Mouse (Mus musculus) embryonic fibroblast, embryonic 13.5 days (primary cell): Measurements from ENCODE around the gene Acot7. TPM values are rescaled to one million over a fixed set of nuclear protein-coding genes. Genes with fewer than 3 reads are reported as not detected.

Experiments
- H3K27ac ChIP-seq: 2 replicates; pipeline ENCODE4 v1.5.1; 2012; ENCODE audit warnings: low read length, control low read depth, inconsistent platforms; ENCODE audit not compliant: insufficient read depth
- H3K4me1 ChIP-seq: 2 replicates; pipeline ENCODE4 v1.6.1; 2011; ENCODE audit warnings: low read length; ENCODE audit not compliant: control insufficient read depth, insufficient read depth
- H3K4me3 ChIP-seq: 2 replicates; pipeline ENCODE4 v1.5.1; 2011; ENCODE audit warnings: mild to moderate bottlenecking, control low read depth, low read length; ENCODE audit not compliant: insufficient read depth
- CTCF ChIP-seq: IDR thresholded peaks from 2 replicates; pipeline ENCODE4 v1.5.1; 2011; ENCODE audit warnings: mild to moderate bottlenecking, control low read depth, low read length, moderate library complexity, borderline replicate concordance; ENCODE audit not compliant: insufficient read depth
- POLR2A ChIP-seq: IDR thresholded peaks from 2 replicates; pipeline ENCODE4 v1.6.1; 2011; ENCODE audit warnings: low read depth, mild to moderate bottlenecking, control low read depth, low read length, moderate library complexity
- polyA plus RNA-seq: library from polyadenylated mRNA; stranded (reverse); fragments of >200 nt; gene quantifications from 2 replicates; pipeline ENCODE4 v1.2.4, GENCODE M21; 2011; ENCODE audit warnings: low read depth; ENCODE audit not compliant: missing spikeins, insufficient read length

Acot7 gene
- polyA plus RNA-seq, 1 experiment, result 79.9 TPM

DNA sequence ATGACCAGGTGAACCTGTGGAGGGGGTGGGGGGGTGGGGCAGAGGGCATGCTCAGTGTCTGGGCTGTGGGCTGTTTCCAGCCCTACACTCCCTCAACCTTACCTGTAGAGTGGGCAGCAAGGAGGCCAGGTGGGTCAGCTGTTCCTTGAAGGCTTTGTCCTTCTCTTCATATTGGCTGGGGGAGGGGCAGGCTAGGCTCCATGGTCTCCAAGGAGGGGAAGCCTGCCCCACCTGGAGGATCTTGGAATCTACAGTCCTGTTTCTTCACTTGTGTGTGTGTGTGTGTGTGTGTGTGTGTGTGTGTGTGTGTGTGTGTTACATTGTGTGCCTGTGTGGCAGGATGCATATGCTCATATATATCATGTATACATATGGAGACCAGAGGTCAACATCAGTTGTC lies 136.0 kb downstream of the Acot7 start:
- Histone ChIP-seq H3K27ac (no peak overlapping the region), H3K4me3 (no peak overlapping the region), H3K4me1 (no peaks in the 10 kb centered on the region)
- no peak for TF ChIP-seq POLR2A
- TF ChIP-seq CTCF, result no peak

DNA sequence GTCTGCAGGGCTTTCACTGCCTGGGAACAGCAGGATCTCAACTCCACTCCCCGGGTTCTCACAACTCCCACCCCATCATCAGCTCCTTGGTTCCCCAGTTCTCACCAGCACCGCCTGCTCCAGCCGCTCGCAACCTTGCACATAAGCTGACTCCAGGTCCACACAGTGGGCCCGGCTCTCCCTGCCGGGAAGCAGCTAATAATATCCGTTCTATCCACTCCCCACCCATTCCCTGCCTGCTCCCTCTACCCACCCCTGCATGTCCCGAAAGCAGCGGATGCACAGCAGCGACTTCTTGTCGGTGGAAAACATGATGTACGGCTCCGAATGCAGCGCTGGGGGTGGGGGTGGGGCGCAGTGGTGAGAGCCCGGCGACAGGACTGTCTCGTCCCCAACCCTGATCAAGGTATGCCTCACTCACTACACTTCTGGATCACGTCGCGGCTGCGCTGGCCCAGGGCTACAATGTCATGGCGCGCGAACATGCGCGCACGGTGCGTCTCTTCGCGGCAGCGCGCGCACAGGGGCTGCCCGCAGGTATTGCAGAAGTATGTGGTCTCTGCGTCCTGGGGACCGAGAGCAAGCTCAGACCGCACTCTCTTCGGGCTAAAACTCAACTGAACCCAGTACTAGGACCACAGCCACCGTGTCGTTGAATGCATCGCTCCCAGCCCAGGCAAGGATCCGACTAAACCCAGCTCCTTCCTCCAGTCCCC lies 137.7 kb downstream of the Acot7 start:
- no peaks in the 10 kb centered on the region for H3K4me1 ChIP-seq
- H3K4me3 ChIP-seq, result no peak overlapping the region
- no peak for TF ChIP-seq POLR2A
- no peak for TF ChIP-seq CTCF
- H3K27ac ChIP-seq, result no peak overlapping the region

DNA sequence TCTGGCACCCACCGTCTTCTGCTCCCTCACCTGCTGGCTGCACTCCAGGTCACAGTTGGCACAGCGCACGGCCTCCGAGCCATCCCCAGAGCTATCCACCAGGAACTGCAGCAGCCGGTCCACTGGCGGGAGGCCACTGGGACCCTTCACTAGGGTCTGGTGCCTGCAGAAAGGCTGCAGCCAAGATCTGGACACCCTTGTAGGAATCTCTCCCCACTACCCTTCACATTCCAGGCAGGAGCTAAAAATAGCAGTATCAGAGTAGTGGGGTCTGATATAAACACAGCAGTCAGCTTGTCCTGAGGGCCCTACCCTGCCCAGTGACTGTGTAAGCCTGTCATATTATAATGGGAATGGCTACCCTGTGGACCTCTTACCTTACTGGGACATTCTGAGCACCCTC lies 139.7 kb downstream of the Acot7 start:
- Histone ChIP-seq H3K27ac (no peak overlapping the region), H3K4me1 (no peaks in the 10 kb centered on the region), H3K4me3 (no peak overlapping the region)
- TF ChIP-seq POLR2A, result no peak
- no peak for TF ChIP-seq CTCF

- peak within 1 kb of the TSS; percentile 11; the same call in 1 of the 2 replicates for H3K27ac ChIP-seq
- H3K4me1 ChIP-seq, result no peaks in the 10 kb centered on the region
- peak; percentile 67 for TF ChIP-seq POLR2A
- peak; percentile 31; the same call in 1 of the 2 replicates for TF ChIP-seq CTCF
- 0 out of 2 replicates have a peak within 1 kb of the TSS, but pooled peaks have one; percentile 1 for H3K4me3 ChIP-seq
These were observed 140.7 kb downstream of the Acot7 start, which contains the start of gene Rnf207 for GRCm38 (mm10) chr4:152318517-152319234. Gene Rnf207 (minus strand): TSS chr4:152318993.

Other genes with a start within 250 kb of the Acot7 start
- 45.2 and 47.8 TPM in 2 replicates for gene Dnajc11, start 244.4 kb upstream of the Acot7 start, polyA plus RNA-seq
- gene Thap3, start 189.1 kb upstream of the Acot7 start, polyA plus RNA-seq, result 7.4 and 10.8 TPM in 2 replicates
- gene Phf13, start 181.9 kb upstream of the Acot7 start, polyA plus RNA-seq, result 21.0 and 23.2 TPM in 2 replicates
- 10.7 and 13.0 TPM in 2 replicates for gene Klhl21, start 169.3 kb upstream of the Acot7 start, polyA plus RNA-seq
- 5.7 and 7.5 TPM in 2 replicates for gene Zbtb48, start 150.5 kb upstream of the Acot7 start, polyA plus RNA-seq
- not detected in 2 replicates for gene Tas1r1, start 139.6 kb upstream of the Acot7 start, polyA plus RNA-seq
- gene Nol9, start 138.8 kb upstream of the Acot7 start, polyA plus RNA-seq, result 29.2 and 32.2 TPM in 2 replicates
- 5.1 and 8.8 TPM in 2 replicates for gene Plekhg5, start 105.6 kb upstream of the Acot7 start, polyA plus RNA-seq
- 1.9 TPM in 1 of 2 replicates, not detected in the other for gene Tnfrsf25, start 62.2 kb upstream of the Acot7 start, polyA plus RNA-seq
- gene Espn, start 25.8 kb upstream of the Acot7 start, polyA plus RNA-seq, result 0.56 and 0.68 TPM in 2 replicates
- gene Hes2, start 19.3 kb upstream of the Acot7 start, polyA plus RNA-seq, result not detected in 2 replicates
- gene Gpr153, start 96.1 kb downstream of the Acot7 start, polyA plus RNA-seq, result 58.7 and 79.1 TPM in 2 replicates
- gene Hes3, start 113.5 kb downstream of the Acot7 start, polyA plus RNA-seq, result not detected in 2 replicates
- gene Icmt, start 119.1 kb downstream of the Acot7 start, polyA plus RNA-seq, result 34.2 and 42.7 TPM in 2 replicates
- 0.81 and 1.5 TPM in 2 replicates for gene Rnf207, start 140.9 kb downstream of the Acot7 start, polyA plus RNA-seq
- 1,143 and 1,246 TPM in 2 replicates for gene Rpl22, start 147.6 kb downstream of the Acot7 start, polyA plus RNA-seq
- 0.56 and 0.78 TPM in 2 replicates for gene Chd5, start 160.5 kb downstream of the Acot7 start, polyA plus RNA-seq